Mouse (Mus musculus) embryonic facial prominence, embryonic 10.5 days (tissue): ENCODE results near the gene Bcl2. TPM values are rescaled to one million over a fixed set of nuclear protein-coding genes. Genes with fewer than 3 reads are reported as not detected.

Source experiments
- DNase-seq: peaks from one replicate; pipeline ENCODE4 v3.0.0-alpha.2; 2017; ENCODE audit warnings: low spot score
- H3K27ac ChIP-seq: fragments of 300-500 bp; sonication (generic); replicated peaks from 2 replicates; pipeline ENCODE4 v1.5.1; 2016; ENCODE audit warnings: mild to moderate bottlenecking
- H3K27me3 ChIP-seq: fragments of 300-500 bp; sonication (generic); replicated peaks from 2 replicates; pipeline ENCODE4 v1.6.1; 2016; ENCODE audit warnings: low read depth, mild to moderate bottlenecking; ENCODE audit not compliant: poor library complexity, severe bottlenecking
- H3K36me3 ChIP-seq: fragments of 300-500 bp; sonication (generic); replicated peaks from 2 replicates; pipeline ENCODE4 v1.6.1; 2016; ENCODE audit warnings: mild to moderate bottlenecking, moderate library complexity
- H3K4me1 ChIP-seq: fragments of 300-500 bp; sonication (generic); 2 replicates; pipeline ENCODE4 v1.6.1; 2016
- H3K4me3 ChIP-seq: fragments of 300-500 bp; sonication (generic); 2 replicates; pipeline ENCODE4 v1.5.1; 2016; ENCODE audit warnings: mild to moderate bottlenecking, moderate library complexity
- H3K9me3 ChIP-seq: fragments of 300-500 bp; sonication (generic); 2 replicates; pipeline ENCODE4 v1.6.1; 2016; ENCODE audit warnings: mild to moderate bottlenecking
- WGBS: fragments of 180-500 bp; shearing (Covaris S2); methylation state at CpG from one replicate; pipeline ENCODE4 v1.1.7; 2016; 5-methylcytosine and 5-hydroxymethylcytosine counted together
- polyA plus RNA-seq: library from polyadenylated mRNA; unstranded; fragments of >200 nt; fragmentation: Nextera tagmentation; extraction: Ambion mirVana; gene quantifications from 2 replicates; pipeline ENCODE4 v1.2.1, GENCODE M21; 2016

The Bcl2 gene
- polyA plus RNA-seq, 1 experiment from 2014 or later = 10.8 TPM

DNA sequence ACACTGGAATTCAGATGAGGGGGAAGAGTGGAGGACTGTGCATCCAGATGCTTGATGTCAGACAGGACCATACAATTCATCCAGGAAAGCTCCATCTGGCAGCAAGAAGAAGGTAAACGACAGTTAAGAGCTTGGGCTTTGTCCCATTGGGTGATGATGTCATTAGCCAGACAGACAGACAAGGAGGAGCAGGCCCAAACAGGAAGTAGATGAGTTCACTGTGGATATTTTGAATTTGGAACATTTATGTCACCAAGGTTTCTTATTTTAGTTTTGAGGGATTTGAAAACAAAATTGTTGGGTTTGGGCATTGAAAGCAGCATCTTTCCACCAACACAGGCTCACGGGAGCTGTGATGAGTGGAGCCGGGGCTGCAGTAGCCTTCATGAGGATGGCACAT is 29.5 kb downstream of the Bcl2 start:
- H3K36me3 ChIP-seq = no peaks in the 10 kb centered on the region
- WGBS = 85% methylated on average over 3 of the region's 3 CpGs
- no peak overlapping the region for H3K27ac ChIP-seq
- H3K4me1 ChIP-seq = no peaks in the 10 kb centered on the region
- no peak for DNase-seq
- H3K4me3 ChIP-seq = no peak overlapping the region
- H3K27me3 ChIP-seq = no peaks in the 10 kb centered on the region
- no peaks in the 10 kb centered on the region for H3K9me3 ChIP-seq

- Histone ChIP-seq H3K27me3 (no peaks in the 10 kb centered on the region), H3K36me3 (no peaks in the 10 kb centered on the region), H3K27ac (no peak overlapping the region), H3K4me1 (no peaks in the 10 kb centered on the region), H3K9me3 (no peaks in the 10 kb centered on the region), H3K4me3 (no peak overlapping the region)
- WGBS = 84% methylated on average over 3 of the region's 3 CpGs
- no peak for DNase-seq
Observed at GRCm38 (mm10) chr1:106682829-106683228, 31.2 kb downstream of the Bcl2 start.

DNA sequence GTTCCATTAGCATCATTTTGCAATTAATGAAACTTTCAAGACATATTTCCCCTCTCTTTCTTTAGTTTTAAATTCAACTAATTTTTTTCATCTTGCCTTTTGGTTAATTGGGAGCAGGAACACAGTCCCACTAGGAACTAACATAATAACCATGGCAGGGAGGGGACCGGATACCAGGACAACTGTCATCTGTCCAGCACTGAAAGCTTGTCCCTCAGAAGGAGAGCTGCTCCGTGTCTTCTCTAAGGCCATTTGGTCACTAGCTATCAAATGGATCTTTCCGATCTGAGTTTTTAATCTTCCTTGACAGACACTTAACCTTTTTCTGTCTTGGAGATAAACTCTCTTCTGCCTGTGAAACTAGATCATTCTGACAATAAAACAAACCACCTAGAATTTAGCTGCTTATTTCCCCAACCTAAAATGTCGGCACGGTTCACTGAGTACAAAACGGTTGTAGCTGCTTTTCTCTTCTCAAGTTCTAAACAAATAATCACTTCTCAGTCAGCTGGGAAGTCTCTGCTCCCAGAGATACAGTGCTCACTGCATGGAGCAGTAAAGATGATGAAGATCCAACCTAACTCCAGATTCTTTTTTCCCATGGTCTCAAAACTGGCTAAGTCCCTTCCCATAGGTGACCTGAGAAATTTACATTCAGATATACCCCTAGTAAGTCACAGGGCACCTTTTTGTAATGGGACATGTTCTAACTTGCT is 34.1 kb downstream of the Bcl2 start:
- Histone ChIP-seq H3K27me3 (no peaks in the 10 kb centered on the region), H3K9me3 (no peaks in the 10 kb centered on the region), H3K36me3 (no peaks in the 10 kb centered on the region), H3K4me3 (no peak overlapping the region), H3K27ac (no peak overlapping the region), H3K4me1 (no peaks in the 10 kb centered on the region)
- no peak for DNase-seq
- WGBS = 75% methylated on average over 6 of the region's 6 CpGs

DNA sequence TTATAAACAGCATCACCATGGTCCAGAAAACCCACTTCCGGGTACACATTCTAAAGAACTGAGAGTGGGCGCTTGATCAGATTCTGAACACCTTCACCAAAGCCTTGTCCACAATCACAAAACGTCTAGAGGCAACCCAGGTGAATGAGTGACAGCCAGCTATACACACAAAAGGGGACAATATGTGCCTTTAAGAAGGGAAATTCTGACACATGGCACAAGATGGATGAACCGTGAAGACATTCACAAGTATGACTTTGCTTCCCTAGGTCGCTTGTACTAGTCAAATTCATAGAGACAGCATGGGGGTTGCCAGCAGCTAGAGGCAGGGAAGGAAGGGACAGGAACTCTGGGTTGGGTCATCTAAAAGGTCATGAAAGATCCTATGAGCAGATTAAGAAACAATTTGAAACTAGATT is 36.0 kb downstream of the Bcl2 start:
- no peaks in the 10 kb centered on the region for H3K27me3 ChIP-seq
- no peaks in the 10 kb centered on the region for H3K36me3 ChIP-seq
- no peaks in the 10 kb centered on the region for H3K9me3 ChIP-seq
- no peak overlapping the region for H3K4me3 ChIP-seq
- H3K27ac ChIP-seq = no peak overlapping the region
- 80% methylated on average over 5 of the region's 5 CpGs for WGBS
- no peak for DNase-seq
- H3K4me1 ChIP-seq = no peaks in the 10 kb centered on the region

DNA sequence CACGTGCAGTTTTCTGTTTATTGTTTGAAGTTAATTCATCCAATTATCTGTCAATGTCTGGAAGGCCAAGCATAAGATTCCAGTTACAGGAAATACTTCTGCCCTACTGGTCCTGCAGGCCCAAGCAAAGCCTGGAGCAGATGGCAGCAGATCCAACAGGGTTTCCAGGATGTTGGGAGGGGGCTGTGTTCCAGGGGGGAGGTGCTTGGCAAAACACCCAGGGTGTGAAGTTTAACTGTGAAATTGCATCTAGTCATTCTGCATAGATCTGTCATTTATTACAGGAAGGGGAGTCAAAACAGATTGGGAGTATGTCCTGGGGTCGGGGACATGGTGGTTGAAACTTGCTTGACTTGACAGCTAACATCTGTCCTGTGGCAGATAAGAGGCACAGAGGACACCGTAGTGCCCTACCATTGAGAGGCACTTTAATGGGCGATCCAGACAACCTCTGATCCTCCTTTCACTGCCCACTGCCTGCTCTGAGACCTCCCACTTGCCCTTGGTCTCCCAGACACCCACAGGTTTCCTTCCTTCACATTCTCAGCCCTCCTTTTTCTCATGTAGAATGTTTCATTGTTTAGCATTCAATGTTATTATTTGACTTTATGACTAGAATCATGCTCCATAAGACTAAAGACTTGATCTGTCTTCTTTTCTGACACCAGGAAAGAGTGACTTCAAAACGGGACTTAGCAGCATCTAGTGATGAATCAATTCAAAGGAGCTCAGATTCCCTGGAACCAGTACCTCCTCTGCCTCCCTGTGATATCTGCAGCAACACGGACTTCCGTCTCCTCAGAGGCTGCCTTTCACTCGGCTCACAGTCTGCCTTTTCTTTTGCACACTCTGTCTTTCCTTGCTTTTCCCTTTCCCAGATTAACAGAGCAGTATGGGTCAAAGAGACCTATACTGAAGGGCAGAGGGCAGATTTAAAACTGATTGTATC is 47.7 kb downstream of the Bcl2 start:
- Histone ChIP-seq H3K27me3 (no peaks in the 10 kb centered on the region), H3K9me3 (no peaks in the 10 kb centered on the region), H3K36me3 (no peaks in the 10 kb centered on the region), H3K4me1 (peaks cover 11% of the 10 kb centered on the region), H3K27ac (no peak overlapping the region), H3K4me3 (no peak overlapping the region)
- DNase-seq = no peak
- 68% methylated on average over 8 of the region's 8 CpGs for WGBS

DNA sequence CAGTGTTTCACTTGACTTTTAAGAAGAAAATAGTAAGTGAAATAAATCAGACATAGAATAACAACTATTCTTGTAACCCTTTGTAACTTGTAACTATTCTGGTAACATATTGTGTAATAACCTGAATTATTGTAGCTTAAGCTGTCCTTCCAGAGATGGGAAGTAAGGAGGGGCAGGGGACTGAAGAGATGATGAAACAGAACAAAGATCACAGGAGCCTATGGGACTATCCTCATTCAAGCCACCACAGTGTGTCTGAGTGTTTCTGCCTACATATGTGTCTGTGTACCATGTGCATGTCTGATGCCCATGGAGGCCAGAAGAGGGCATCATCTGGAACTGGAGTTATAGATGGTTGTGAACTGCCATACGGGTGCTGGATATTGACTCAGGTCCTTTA is 49.1 kb downstream of the Bcl2 start:
- WGBS = 90% methylated on average over 1 of the region's 1 CpGs
- Histone ChIP-seq H3K36me3 (no peaks in the 10 kb centered on the region), H3K4me3 (no peak overlapping the region), H3K27ac (no peak overlapping the region), H3K4me1 (peaks cover 11% of the 10 kb centered on the region), H3K9me3 (no peaks in the 10 kb centered on the region), H3K27me3 (no peaks in the 10 kb centered on the region)
- DNase-seq = no peak

DNA sequence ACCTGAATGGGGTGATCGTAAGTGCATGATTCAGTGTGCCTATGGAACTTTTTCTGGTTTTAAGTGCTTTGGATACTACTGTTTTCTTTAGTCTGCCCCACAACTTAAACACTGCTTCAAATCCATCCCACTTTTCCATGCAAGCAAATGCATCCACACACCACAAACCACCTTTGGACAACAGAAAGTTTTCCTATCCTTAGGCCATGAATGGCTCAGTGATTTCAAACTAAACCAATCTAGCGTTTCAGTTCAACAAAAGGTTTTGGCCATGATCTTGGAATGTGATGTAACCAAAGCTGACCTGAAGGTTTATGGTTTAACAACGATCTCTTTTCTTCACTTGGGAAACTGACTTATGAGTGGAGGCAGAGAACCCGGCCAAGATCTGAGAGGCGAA is 51.6 kb downstream of the Bcl2 start:
- WGBS = 91% methylated on average over 5 of the region's 5 CpGs
- Histone ChIP-seq H3K36me3 (no peaks in the 10 kb centered on the region), H3K27me3 (no peaks in the 10 kb centered on the region), H3K4me1 (peaks cover 11% of the 10 kb centered on the region), H3K4me3 (no peak overlapping the region), H3K9me3 (no peaks in the 10 kb centered on the region), H3K27ac (no peak overlapping the region; the same call in 1 of the 2 replicates)
- DNase-seq = no peak

DNA sequence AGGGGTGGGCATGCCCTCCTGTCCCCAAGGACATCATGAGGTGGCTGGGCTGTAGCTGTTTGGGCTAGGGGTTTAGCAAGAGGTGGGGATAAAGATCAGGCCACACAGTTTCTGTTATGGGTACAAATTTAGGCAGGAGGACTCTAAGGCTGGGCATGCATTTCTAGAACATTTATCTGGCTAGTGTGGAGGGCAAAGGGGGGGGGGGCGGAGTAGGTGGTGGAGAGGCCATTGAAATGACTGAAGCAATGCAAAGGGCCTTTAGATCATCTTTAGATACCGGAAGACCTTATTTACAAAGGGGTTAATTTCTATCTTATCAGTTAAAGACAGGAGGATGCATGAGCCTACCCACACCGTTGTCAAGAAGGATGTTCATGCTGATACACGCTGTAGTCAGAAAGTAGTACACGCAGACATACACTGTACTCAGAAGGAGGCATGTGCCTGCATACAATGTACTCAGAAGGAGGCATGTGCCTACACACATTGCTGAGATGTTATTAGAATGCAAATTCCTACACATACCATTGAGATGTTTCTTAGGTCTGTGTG is 55.7 kb downstream of the Bcl2 start:
- H3K4me1 ChIP-seq = 0 out of 2 replicates have a peak, but pooled peaks cover 4% of the 10 kb centered on the region
- H3K27me3 ChIP-seq = no peaks in the 10 kb centered on the region
- H3K9me3 ChIP-seq = no peaks in the 10 kb centered on the region
- H3K27ac ChIP-seq = no peak overlapping the region
- H3K36me3 ChIP-seq = no peaks in the 10 kb centered on the region
- DNase-seq = no peak
- WGBS = 88% methylated on average over 5 of the region's 5 CpGs
- no peak overlapping the region for H3K4me3 ChIP-seq

GRCm38 (mm10) chr1:106656207-106656738 is 57.8 kb downstream of the Bcl2 start:
- WGBS = 71% methylated on average over 5 of the region's 5 CpGs
- Histone ChIP-seq H3K27me3 (no peaks in the 10 kb centered on the region), H3K9me3 (no peaks in the 10 kb centered on the region), H3K27ac (no peak overlapping the region), H3K36me3 (no peaks in the 10 kb centered on the region), H3K4me1 (0 out of 2 replicates have a peak, but pooled peaks cover 4% of the 10 kb centered on the region), H3K4me3 (no peak overlapping the region)
- no peak for DNase-seq

DNA sequence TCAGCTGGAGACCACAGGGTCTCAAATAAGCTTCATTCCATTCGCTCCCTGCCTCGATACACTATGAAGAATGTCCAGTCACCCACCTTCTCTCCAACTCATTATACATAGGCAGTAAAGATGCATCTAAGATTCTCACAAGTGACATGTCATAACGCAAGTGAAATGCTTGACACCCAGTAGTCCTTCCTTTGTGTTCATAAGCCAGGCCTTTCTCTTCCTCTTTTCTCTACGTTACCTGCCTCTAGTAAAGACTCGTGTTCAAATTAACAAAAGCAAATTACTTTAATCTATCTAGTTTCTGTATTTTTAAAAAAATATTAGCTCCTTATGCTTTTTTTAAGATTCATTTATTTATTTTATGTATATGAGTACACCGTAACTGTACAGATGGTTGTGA is 59.8 kb downstream of the Bcl2 start:
- Histone ChIP-seq H3K4me3 (no peak overlapping the region), H3K9me3 (no peaks in the 10 kb centered on the region), H3K27me3 (no peaks in the 10 kb centered on the region), H3K36me3 (no peaks in the 10 kb centered on the region), H3K27ac (no peak overlapping the region), H3K4me1 (peaks cover 10% of the 10 kb centered on the region; the same call in 1 of the 2 replicates)
- DNase-seq = no peak
- 93% methylated on average over 6 of the region's 6 CpGs for WGBS

GRCm38 (mm10) chr1:106653441-106653860 is 60.6 kb downstream of the Bcl2 start:
- Histone ChIP-seq H3K9me3 (no peaks in the 10 kb centered on the region), H3K36me3 (no peaks in the 10 kb centered on the region), H3K27ac (no peak overlapping the region), H3K4me1 (peaks cover 10% of the 10 kb centered on the region; the same call in 1 of the 2 replicates), H3K4me3 (no peak overlapping the region), H3K27me3 (no peaks in the 10 kb centered on the region)
- DNase-seq = no peak
- WGBS = 68% methylated on average over 4 of the region's 4 CpGs

- Histone ChIP-seq H3K4me3 (no peak overlapping the region), H3K27me3 (no peaks in the 10 kb centered on the region), H3K9me3 (no peaks in the 10 kb centered on the region), H3K36me3 (no peaks in the 10 kb centered on the region), H3K27ac (no peak overlapping the region), H3K4me1 (peaks cover 8% of the 10 kb centered on the region; the same call in 1 of the 2 replicates)
- no peak for DNase-seq
- 82% methylated on average over 7 of the region's 7 CpGs for WGBS
Observed at GRCm38 (mm10) chr1:106651211-106651610, 62.9 kb downstream of the Bcl2 start.
